Mouse (Mus musculus) cerebellum, adult 2 months (tissue): ENCODE measurements around the gene Orc5.

Source experiments
- CTCF ChIP-seq: fragments of 200-500 bp; IDR thresholded peaks from 2 replicates; pipeline ENCODE4 v1.5.1; 2011; ENCODE audit warnings: low read depth, mild to moderate bottlenecking, control low read depth, low read length, moderate library complexity, borderline replicate concordance; ENCODE audit not compliant: insufficient read depth
- POLR2A ChIP-seq: fragments of 200-500 bp; IDR thresholded peaks from 2 replicates; pipeline ENCODE4 v1.6.1; 2011; ENCODE audit warnings: low read length, control low read depth, borderline replicate concordance; ENCODE audit not compliant: insufficient read depth

GRCm38 (mm10) chr5:22471243-22471642 lies 79.0 kb downstream of the Orc5 start:
- TF ChIP-seq CTCF (no peak), POLR2A (no peak)
